Mouse (Mus musculus) olfactory bulb, adult 2 months (tissue): ENCODE data around the gene H2-Q6.
"Not testable (repeated sequence)": the region's sequence is repeated elsewhere in the genome, so short reads cannot be mapped to it uniquely, and the experiment has no call there.

Experiments
- CTCF ChIP-seq: fragments of 200-500 bp; IDR thresholded peaks from 2 replicates; pipeline ENCODE4 v1.5.1; 2012; ENCODE audit warnings: low read depth, mild to moderate bottlenecking, low read length, moderate library complexity; ENCODE audit not compliant: insufficient read depth
- POLR2A ChIP-seq: fragments of 200-500 bp; IDR thresholded peaks from 2 replicates; pipeline ENCODE4 v1.6.1; 2012; ENCODE audit warnings: mild to moderate bottlenecking, low read depth, low read length, moderate library complexity; ENCODE audit not compliant: insufficient read depth

DNA sequence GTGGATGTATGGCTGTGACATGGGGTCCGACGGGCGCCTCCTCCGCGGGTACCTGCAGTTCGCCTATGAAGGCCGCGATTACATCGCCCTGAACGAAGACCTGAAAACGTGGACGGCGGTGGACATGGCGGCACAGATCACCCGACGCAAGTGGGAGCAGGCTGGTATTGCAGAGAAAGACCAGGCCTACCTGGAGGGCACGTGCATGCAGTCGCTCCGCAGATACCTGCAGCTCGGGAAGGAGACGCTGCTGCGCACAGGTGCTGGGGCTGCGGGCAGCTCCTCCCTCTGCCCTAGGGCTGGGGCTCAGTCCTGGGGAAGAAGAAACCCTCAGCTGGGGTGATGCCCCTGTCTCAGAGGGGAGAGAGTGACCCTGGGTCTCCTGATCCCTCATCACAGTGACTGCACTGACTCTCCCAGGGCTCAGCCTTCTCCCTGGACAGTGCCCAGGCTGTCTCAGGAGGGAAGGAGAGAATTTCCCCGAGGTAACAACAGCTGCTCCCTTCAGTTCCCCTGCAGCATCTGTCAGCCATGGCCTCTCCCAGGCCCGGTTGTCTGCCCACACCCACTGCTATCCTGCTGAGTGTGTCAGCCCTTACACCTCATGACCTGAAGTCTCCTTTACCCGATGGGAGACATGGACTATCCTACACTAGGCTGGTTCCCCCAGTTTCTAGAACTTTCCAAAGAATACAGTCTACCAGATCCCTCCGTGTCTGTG, 15.4 kb downstream of the H2-Q6 start:
- TF ChIP-seq POLR2A, CTCF: not testable (repeated sequence)
